Mouse (Mus musculus): ENCODE results near the gene Garnl3.

DNA sequence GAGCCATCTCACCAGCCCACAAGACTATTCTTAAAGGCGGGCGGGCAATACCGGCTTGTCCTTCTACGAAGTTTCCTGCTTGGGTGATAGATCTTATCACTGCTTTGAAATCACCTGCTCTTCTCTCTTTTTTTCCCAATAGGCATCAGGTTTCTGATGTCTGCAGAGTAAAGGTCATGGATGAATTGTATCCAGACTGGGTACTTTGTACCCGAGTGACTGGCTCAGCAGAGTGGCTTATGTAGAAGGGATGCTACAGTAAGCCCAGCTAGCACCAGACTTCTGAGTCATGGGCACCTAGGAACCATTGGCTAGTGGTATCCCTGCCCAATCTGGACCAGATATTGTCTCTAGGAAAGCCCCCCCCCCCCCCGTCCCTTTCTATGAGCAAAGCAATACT lies 147.8 kb downstream of the Garnl3 start:
- TF ChIP-seq POLR2A (IDR thresholded peaks at IDR 0.05; ENCODE audit: control insufficient read depth, extremely low read depth, insufficient read depth, low read length, poor library complexity): no peak
- TF ChIP-seq CTCF (IDR thresholded peaks at IDR 0.05; ENCODE audit: borderline replicate concordance, control insufficient read depth, extremely low read depth, insufficient read depth, low read length, poor library complexity): no peak

All from thymus, adult 2 months (tissue).